Mouse (Mus musculus): ENCODE measurements around the gene Arrb1.
"Not testable (repeated sequence)": the region's sequence is repeated elsewhere in the genome, so short reads cannot be mapped to it uniquely, and the experiment has no call there.

Gene Arrb1

GRCm38 (mm10) chr7:99534901-99535735 lies at the start of gene Arrb1:
TSS of gene Arrb1 (plus strand) at chr7:99535466.
- peak; percentile 83 to 88 for DNase-seq

GRCm38 (mm10) chr7:99489708-99490107 lies 45.6 kb upstream of the Arrb1 start:
- DNase-seq, result no peak

- no peak for DNase-seq
Observed at GRCm38 (mm10) chr7:99499128-99499527, 36.1 kb upstream of the Arrb1 start.

- DNase-seq, result peak; percentile 76 to 82
Observed at GRCm38 (mm10) chr7:99500201-99500600, 35.1 kb upstream of the Arrb1 start.

- DNase-seq, result peak in 1 of 2 experiments; percentile 29
Observed at GRCm38 (mm10) chr7:99500655-99501054, 34.6 kb upstream of the Arrb1 start.

- DNase-seq, result no peak
Observed at GRCm38 (mm10) chr7:99501148-99501547, 34.1 kb upstream of the Arrb1 start.

- no peak for DNase-seq
Observed at GRCm38 (mm10) chr7:99504556-99504955, 30.7 kb upstream of the Arrb1 start.

GRCm38 (mm10) chr7:99508187-99508586 lies 27.1 kb upstream of the Arrb1 start:
- DNase-seq, result not testable (repeated sequence)

GRCm38 (mm10) chr7:99510087-99510501 lies 25.2 kb upstream of the Arrb1 start:
- peak; percentile 61 for DNase-seq

GRCm38 (mm10) chr7:99516092-99516813 lies 19.0 kb upstream of the Arrb1 start:
- no peak for DNase-seq

GRCm38 (mm10) chr7:99516814-99517157 lies 18.5 kb upstream of the Arrb1 start:
- DNase-seq, result no peak

- peak; percentile 59 to 81 for DNase-seq
Observed at GRCm38 (mm10) chr7:99518954-99519644, 16.2 kb upstream of the Arrb1 start.

- DNase-seq, result no peak
Observed at GRCm38 (mm10) chr7:99523121-99523520, 12.1 kb upstream of the Arrb1 start.

GRCm38 (mm10) chr7:99523837-99524236 lies 11.4 kb upstream of the Arrb1 start:
- no peak for DNase-seq

- DNase-seq, result no peak
Observed at GRCm38 (mm10) chr7:99528547-99528946, 6.7 kb upstream of the Arrb1 start.

GRCm38 (mm10) chr7:99529410-99529809 lies 5.9 kb upstream of the Arrb1 start:
- no peak for DNase-seq

GRCm38 (mm10) chr7:99531408-99531970 lies 3.8 kb upstream of the Arrb1 start:
- no peak for DNase-seq

- peak; percentile 80 to 83 for DNase-seq
Observed at GRCm38 (mm10) chr7:99532526-99532925, 2.7 kb upstream of the Arrb1 start.

GRCm38 (mm10) chr7:99533600-99533999 lies 1.7 kb upstream of the Arrb1 start:
- DNase-seq, result no peak

- peak in 1 of 2 experiments; percentile 2 for DNase-seq
Observed at GRCm38 (mm10) chr7:99534501-99534900, 765 bp upstream of the Arrb1 start.

GRCm38 (mm10) chr7:99535741-99536501 lies 655 bp downstream of the Arrb1 start:
- peak; percentile 33 to 59 for DNase-seq

GRCm38 (mm10) chr7:99537183-99537756 lies 2.0 kb downstream of the Arrb1 start:
- DNase-seq, result no peak

Measured in lung, adult 18-20 months (tissue).